Mouse (Mus musculus) heart, adult 2 months (tissue): ENCODE data around the gene Derl3.

Experiments used
- CTCF ChIP-seq: fragments of 200-600 bp; IDR thresholded peaks from 2 replicates; pipeline ENCODE4 v1.8.1; 2022; ENCODE audit warnings: antibody characterized with exemption, mild to moderate bottlenecking, moderate library complexity
- EP300 ChIP-seq: fragments of 200-500 bp; IDR thresholded peaks from 2 replicates; pipeline ENCODE4 v1.6.1; 2011; ENCODE audit warnings: low read depth, low read length, control low read depth; ENCODE audit not compliant: insufficient read depth
- POLR2A ChIP-seq: fragments of 200-500 bp; IDR thresholded peaks from 2 replicates; pipeline ENCODE4 v1.6.1; 2011; ENCODE audit warnings: mild to moderate bottlenecking, low read depth, low read length, control low read depth; ENCODE audit not compliant: insufficient read depth

DNA sequence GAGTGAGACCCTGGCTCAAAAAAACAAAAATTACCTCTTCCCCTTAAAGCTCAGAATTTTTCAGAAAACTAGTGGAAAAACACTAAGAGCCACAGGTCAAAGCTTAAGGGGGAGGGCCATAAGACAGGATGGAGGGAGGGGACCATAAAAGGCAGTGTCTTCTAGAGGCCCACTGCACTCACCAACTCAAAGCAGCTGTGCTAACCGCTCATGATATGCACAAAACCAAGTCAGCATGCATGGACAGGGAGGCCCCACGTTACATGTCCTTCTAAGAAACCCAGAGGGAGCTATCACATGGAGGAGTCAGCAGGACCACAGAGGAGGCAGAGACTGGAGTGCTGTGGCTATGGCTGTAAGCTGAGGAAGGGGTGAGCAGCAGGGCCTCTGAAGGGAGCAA lies 17.5 kb downstream of the Derl3 start:
- TF ChIP-seq CTCF: no peak
- no peak for TF ChIP-seq EP300
- TF ChIP-seq POLR2A: no peak
